Mouse (Mus musculus): ENCODE data around the gene Celf2. TPM values are rescaled to one million over a fixed set of nuclear protein-coding genes. Genes with fewer than 3 reads are reported as not detected.
"Not testable (repeated sequence)": the region's sequence is repeated elsewhere in the genome, so short reads cannot be mapped to it uniquely, and the experiment has no call there.

Celf2 gene
- total RNA-seq (2021), result 10 to 100 TPM; 53.7 to 61.2 TPM
- long read RNA-seq, experiment 1, full-length matches to known transcripts, result 1 of 39 reads
- long read RNA-seq, experiment 1, partial matches to known transcripts, result 1 of 39 reads
- long read RNA-seq, experiment 1, other reads (novel, unspliced or antisense), result 37 of 39 reads
- long read RNA-seq, experiment 2, full-length matches to known transcripts, result 5 of 65 reads
- long read RNA-seq, experiment 2, partial matches to known transcripts, result 4 of 65 reads
- long read RNA-seq, experiment 2, other reads (novel, unspliced or antisense), result 56 of 65 reads

DNA sequence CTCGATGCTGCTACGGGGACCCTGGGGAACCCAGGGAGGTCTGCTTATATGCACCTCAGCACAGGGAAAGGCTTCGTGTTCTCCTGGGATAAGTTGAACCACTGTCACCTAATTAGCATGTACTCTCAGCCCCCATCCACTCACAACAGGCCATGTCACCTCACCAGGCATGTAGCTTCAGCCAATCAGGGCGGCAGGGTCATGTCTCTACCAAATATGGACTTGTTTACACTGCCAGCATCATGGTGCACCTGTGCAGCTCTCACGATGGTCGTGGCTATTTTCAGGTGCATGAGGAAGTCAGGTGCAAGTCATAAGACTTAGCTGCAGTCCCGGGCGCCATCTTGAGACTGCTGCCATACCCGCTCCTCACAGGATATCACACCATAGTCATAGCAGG lies at the start of gene Celf2:
Celf2 (minus strand) TSS at position 101 of the 400 bp plus-strand sequence.
- intact Hi-C loops (cut with DNase I; ENCODE audit: low total_unique reads), result not testable (repeated sequence)

DNA sequence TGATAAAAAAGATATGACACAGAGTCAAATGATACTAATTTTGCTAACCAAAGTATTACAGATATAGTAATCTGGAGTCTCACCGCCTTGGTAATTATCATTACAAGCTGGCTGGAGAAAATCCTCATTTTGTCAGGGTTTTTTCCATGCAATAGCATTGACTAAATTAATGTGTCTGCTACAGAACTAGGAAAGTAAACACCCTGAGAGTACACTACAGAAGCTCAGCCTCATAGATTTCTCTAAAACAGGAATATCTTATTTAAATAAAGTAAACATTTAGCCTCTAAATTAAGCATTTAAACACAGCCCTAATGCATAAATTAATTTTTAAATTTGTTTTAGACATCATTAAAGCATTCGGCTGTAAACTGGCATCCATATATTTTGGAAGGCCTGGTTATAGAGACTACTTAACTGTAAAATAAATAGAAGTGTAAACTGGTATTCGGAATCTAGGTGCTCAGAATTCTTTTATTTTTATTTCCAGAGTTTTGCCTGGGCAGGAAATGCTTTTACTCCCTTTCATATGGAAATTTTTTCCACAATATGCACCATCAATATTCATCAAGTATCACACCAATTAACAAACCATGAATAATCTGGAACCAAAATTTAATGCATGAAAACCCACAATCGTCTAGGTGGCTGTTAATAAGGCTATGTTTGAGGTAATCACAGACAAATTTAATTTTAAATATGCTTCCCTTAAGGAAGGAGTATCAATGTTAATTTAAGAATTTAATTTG lies 46.0 kb upstream of the Celf2 start:
- intact Hi-C loops (cut with DNase I; ENCODE audit: low total_unique reads), result no loop called here
- DNase-seq, result no peak

More for the DNA sequence above, at the start of gene Celf2:
- not testable (repeated sequence) for DNase-seq

DNA sequence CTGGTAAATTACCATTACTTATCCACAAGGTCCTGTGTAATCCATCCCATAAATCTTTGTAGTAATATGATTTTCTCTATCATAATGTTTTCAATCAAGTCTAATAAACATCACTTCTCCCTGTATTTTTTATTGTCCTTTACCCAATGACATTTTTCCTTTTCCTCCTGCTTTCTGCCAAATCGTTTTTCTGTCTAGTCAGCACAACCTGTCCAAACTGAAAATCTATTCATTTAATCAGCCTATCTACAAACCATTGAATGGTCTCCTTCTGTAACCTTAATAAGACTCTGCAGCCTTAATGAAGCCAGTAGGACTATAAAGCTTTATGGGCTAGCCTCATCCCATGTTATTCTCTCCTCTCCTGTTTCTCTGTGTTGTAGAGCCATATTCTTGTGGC lies 45.2 kb upstream of the Celf2 start:
- DNase-seq, result no peak
- intact Hi-C loops (cut with DNase I; ENCODE audit: low total_unique reads), result no loop called here

DNA sequence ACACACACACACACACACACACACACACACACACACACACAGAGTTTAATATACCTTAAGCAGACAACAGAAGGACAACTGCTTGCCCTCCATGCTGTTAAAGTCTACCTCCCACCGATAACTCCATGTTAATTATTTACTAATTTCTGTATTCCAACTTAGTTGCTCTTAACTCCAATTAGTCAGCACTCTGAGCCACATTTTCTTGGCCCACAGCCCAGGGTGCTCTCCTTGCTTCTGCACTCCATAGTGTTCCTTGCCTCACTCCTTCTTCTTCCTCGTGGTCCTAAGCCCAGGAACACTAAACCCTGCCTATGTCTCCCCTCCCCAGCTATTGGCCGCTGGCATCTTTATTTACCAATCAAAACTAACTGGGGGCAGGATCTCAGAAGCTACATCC lies 43.5 kb upstream of the Celf2 start:
- intact Hi-C loops (cut with DNase I; ENCODE audit: low total_unique reads), result no loop called here
- DNase-seq, result no peak

- no peak for DNase-seq
- intact Hi-C loops (cut with DNase I; ENCODE audit: low total_unique reads), result no loop called here
These were observed 39.5 kb upstream of the Celf2 start for GRCm38 (mm10) chr2:7548886-7549285.

DNA sequence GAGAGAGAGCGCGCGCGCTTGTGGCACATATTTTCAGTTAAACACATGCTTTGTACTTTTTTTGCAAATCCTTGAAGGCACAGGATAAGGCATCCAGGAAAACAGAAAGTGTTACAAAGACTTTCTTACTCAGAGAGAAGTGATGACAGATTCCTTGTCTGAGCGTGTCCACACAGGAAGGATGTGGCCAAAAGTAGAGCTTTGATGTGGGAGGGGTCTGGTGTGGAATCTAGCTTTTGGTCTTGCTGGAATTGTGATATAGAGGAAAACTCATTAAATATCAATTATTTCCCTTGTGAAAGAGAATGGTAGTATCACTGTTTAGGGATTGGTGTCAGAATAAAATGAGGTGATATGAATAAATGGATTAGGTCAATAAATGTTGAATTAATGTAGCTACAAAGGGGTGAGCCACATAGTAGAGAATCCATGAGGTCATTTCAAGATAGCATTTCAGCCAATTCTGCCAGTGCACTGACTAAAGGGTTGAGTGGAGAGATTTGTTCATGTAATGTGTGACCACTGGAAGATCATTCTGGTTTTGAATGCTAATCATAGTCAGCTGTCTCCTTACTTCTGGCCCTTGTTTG lies 25.3 kb upstream of the Celf2 start:
- intact Hi-C loops (cut with DNase I; ENCODE audit: low total_unique reads), result no loop called here
- no peak for DNase-seq

DNA sequence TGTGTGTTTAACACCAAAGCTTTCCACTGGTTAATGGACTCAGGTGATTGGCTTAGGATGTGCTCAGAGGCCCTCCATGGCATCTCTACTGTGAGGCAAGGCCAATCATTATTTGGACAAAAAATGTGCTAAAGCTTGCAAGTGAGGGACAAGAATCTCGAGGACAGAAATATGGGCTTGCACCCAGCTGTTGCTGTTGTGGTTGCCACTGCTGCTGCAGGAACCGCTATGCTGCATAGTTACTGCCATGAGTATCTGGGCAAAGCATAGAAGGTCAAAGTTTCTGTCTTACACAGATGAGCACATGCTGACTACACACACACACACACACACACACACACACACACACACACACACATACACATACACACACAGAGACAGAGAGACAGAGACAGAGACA lies 24.8 kb upstream of the Celf2 start:
- no peak for DNase-seq
- intact Hi-C loops (cut with DNase I; ENCODE audit: low total_unique reads), result no loop called here

DNA sequence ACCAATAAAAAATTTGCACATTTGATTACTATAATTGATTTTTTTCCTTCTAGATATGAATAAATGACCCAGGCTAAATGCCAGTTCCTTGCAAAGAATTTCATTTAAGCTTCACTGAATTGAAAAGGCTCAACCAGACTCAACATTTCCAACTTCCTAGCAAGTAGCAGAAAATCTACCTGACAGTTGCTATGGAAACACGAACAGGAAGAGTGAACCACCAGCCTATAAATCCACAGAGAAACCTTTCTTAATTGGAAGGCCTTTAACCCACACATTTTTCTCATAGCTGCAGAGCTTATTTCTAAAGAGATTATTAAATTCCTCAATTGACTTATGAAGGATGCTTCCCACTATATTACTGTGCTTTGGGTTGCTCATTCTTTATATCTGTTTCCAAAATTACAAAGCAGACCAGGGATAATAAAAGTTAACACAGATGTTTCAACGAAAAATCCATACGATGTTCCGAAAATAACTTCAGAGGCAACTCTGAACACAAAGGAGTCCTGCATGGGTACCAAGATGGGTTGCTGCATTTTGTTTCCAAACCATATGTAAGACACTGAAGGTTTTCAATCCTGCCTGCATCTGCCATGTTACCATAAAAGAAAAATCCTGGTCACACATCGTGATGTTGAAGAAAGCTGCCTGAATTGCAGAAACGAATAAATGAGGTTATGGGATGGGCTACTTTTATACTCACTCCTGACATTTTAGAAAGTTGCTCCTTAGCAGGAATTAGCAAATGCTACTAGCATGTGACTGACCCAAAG lies 22.0 kb upstream of the Celf2 start:
- DNase-seq, result no peak
- intact Hi-C loops (cut with DNase I; ENCODE audit: low total_unique reads), result no loop called here

GRCm38 (mm10) chr2:7530461-7531184 lies 21.3 kb upstream of the Celf2 start:
- no peak for DNase-seq
- intact Hi-C loops (cut with DNase I; ENCODE audit: low total_unique reads), result no loop called here

DNA sequence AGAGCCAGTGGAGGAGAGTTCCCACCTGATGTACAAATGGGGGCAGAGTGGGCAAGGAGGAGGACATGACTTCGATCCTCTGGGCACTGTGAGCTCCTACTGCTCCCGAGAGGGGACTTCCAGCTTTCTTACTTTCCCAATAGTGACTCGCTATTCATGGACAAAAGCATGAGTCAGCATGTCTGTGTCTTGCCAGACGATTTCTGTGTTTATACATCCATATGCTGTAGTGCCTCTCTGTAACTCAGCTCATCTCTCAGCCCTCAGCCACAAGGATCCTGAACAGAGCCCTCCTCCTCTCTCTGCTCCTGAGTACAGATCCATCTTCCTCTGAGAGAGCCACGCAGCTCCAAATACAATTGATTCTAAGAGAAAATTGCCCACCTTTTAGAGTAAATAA lies 20.3 kb upstream of the Celf2 start:
- no peak for DNase-seq
- intact Hi-C loops (cut with DNase I; ENCODE audit: low total_unique reads), result no loop called here

DNA sequence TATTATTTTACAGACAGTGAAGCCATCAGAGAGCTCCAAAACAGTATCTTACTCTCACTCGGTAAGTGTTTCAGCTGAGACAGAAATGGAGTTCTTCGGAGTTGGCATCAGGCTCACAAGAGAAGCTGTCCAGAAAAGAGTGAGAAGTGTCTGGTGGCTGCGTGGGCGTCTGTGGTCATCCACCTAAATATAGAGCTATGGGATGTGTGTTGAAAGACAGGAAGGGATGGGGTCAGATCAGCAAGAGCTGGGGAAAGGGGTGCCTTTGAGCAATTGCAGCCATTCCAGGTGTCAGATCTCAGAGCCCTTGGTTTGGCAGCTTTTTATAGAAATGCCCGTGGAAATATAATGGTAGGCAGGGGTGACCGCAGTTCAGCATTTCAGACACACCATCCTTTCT lies 17.3 kb upstream of the Celf2 start:
- intact Hi-C loops (cut with DNase I; ENCODE audit: low total_unique reads), result no loop called here

GRCm38 (mm10) chr2:7519473-7519872 lies 10.1 kb upstream of the Celf2 start:
- intact Hi-C loops (cut with DNase I; ENCODE audit: low total_unique reads), result no loop called here
- no peak for DNase-seq

More for the DNA sequence above, 17.3 kb upstream of the Celf2 start:
- DNase-seq, result no peak

GRCm38 (mm10) chr2:7493420-7493819 lies 15.9 kb downstream of the Celf2 start:
- DNase-seq, result no peak
- intact Hi-C loops (cut with DNase I; ENCODE audit: low total_unique reads), result no loop called here

DNA sequence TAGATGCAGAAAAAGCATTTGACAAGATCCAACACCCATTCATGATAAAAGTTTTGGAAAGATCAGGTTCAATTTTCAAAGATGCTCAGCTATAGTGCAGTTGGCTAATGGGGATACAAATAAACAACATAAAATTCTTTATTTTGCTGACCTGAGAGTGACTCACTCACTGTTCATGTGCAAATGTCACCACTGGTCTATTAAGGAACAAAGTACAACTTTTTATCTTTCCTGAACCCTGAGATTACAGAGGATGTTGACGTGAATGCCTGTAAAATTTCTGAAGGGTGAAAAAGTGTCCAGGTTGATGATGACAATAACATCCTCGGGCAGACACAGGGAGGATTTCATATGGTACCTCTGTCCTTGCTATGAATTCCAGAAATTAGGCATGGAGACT lies 24.4 kb downstream of the Celf2 start:
- DNase-seq, result no peak
- intact Hi-C loops (cut with DNase I; ENCODE audit: low total_unique reads), result no loop called here

GRCm38 (mm10) chr2:7482062-7482461 lies 27.3 kb downstream of the Celf2 start:
- intact Hi-C loops (cut with DNase I; ENCODE audit: low total_unique reads), result no loop called here
- DNase-seq, result no peak

DNA sequence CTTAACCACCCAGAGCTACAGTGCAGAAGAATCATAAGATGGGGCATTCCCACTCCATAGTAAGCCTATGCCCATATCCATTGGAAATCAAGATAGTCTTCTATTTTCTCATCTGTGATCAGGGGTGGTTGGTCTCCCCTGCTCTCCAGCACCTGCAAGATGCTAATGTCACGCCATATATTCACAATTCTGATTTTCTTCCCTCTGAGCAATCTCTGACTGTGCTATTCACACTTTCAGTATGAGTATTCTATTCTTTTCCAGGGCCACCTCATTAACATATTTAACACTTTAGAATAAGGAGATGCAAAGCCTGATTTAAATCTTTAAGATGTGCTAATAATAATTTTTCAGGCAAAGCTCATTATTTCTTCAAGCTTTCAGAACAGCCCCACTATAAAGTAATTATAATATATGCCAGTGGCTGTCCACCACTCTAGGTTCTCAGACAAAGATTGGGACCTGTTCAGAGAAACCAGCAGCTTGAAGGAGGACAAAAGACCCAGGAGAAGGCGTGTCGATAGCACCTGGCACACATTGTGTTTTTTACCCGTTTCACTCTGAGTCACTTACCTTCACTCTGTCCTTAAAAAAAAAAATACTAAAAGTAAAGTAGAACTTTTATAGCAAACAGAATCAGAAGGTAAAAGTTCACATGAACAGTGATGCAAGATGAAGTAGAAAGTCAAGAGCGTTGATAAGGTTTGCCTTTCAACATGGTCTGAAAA lies 48.9 kb downstream of the Celf2 start:
- intact Hi-C loops (cut with DNase I; ENCODE audit: low total_unique reads), result no loop called here
- no peak for DNase-seq

DNA sequence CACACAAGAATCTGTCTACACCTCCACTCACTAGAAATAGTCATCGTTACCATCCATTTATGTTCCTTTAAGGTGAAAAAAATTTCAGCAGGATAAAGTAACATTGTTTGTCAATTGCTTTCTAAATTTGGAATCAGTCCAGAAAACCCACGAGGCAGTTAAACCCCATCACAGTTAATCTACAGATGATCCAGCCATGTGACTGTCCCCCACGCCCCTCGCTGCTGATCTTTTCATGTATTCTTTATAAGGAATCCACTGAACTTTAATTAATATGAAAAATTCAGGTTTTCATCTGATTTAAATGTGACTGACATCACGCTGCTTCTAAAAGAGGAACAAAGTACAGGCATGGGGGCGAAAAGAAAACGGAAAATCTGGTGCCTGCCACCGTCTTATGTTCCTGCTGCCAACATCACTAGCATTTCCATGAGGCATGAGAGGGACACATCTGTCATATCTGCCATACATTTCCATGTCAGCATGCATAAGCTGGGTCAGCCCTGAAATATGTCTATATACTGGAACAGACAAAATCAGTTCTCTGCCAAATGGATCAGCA lies 70.6 kb downstream of the Celf2 start:
- intact Hi-C loops (cut with DNase I; ENCODE audit: low total_unique reads), result no loop called here
- DNase-seq, result no peak

GRCm38 (mm10) chr2:7426481-7426880 lies 82.9 kb downstream of the Celf2 start:
- DNase-seq, result no peak
- intact Hi-C loops (cut with DNase I; ENCODE audit: low total_unique reads), result no loop called here

GRCm38 (mm10) chr2:7400530-7400929 lies 108.8 kb downstream of the Celf2 start:
- intact Hi-C loops (cut with DNase I; ENCODE audit: low total_unique reads), result no loop called here
- DNase-seq, result no peak

All from gastrocnemius, postnatal 14 days (tissue).